Mouse (Mus musculus) hindbrain, embryonic 16.5 days (tissue): ENCODE measurements around the gene Lhx2. TPM values are rescaled to one million over a fixed set of nuclear protein-coding genes. Genes with fewer than 3 reads are reported as not detected.

ENCODE experiments used
- ATAC-seq: fragments of 200-750 bp; cut with Nextera tagmentation; 2 replicates; pipeline ENCODE4 v1.8.0; 2017; ENCODE audit warnings: moderate TSS enrichment, moderate library complexity
- H3K27ac ChIP-seq: fragments of 300-500 bp; sonication (generic); 2 replicates; pipeline ENCODE4 v1.5.1; 2014; ENCODE audit warnings: low read depth, mild to moderate bottlenecking, control low read depth, low read length, moderate library complexity
- H3K27me3 ChIP-seq: fragments of 300-500 bp; sonication (generic); replicated peaks from 2 replicates; pipeline ENCODE4 v1.6.1; 2014; ENCODE audit warnings: low read length; ENCODE audit not compliant: control insufficient read depth, insufficient read depth
- H3K36me3 ChIP-seq: fragments of 300-500 bp; sonication (generic); 2 replicates; pipeline ENCODE4 v1.6.1; 2014; ENCODE audit warnings: mild to moderate bottlenecking, low read length, moderate library complexity, mixed read lengths; ENCODE audit not compliant: control insufficient read depth, insufficient read depth
- H3K4me1 ChIP-seq: fragments of 300-500 bp; sonication (generic); 2 replicates; pipeline ENCODE4 v1.6.1; 2014; ENCODE audit warnings: low read depth, low read length; ENCODE audit not compliant: control insufficient read depth, insufficient read depth
- H3K4me2 ChIP-seq: fragments of 300-500 bp; sonication (generic); 2 replicates; pipeline ENCODE4 v1.6.1; 2014; ENCODE audit warnings: mild to moderate bottlenecking, low read length, control low read depth, moderate library complexity
- H3K4me3 ChIP-seq: fragments of 300-500 bp; sonication (generic); 2 replicates; pipeline ENCODE4 v1.5.1; 2014; ENCODE audit warnings: mild to moderate bottlenecking, low read length, control low read depth, moderate library complexity
- H3K9ac ChIP-seq: fragments of 300-500 bp; sonication (generic); 2 replicates; pipeline ENCODE4 v1.6.1; 2014; ENCODE audit warnings: low read depth, mild to moderate bottlenecking, control low read depth, low read length, moderate library complexity
- H3K9me3 ChIP-seq: fragments of 300-500 bp; sonication (generic); 2 replicates; pipeline ENCODE4 v1.6.1; 2014; ENCODE audit warnings: mild to moderate bottlenecking, low read length, moderate library complexity; ENCODE audit not compliant: control insufficient read depth
- WGBS: fragments of 180-500 bp; shearing (Covaris S2); extraction: QIAGEN DNeasy Blood & Tissue Kit; methylation state at CpG from one replicate; pipeline ENCODE4 v1.1.7; 2014; 5-methylcytosine and 5-hydroxymethylcytosine counted together
- polyA plus RNA-seq: library from polyadenylated mRNA; unstranded; fragments of >200 nt; fragmentation: Nextera tagmentation; extraction: Ambion mirVana; gene quantifications from 2 replicates; pipeline ENCODE4 v1.2.1, GENCODE M21; 2015

The Lhx2 gene
- polyA plus RNA-seq, 1 experiment from 2014 or later, result 6.8 TPM

DNA sequence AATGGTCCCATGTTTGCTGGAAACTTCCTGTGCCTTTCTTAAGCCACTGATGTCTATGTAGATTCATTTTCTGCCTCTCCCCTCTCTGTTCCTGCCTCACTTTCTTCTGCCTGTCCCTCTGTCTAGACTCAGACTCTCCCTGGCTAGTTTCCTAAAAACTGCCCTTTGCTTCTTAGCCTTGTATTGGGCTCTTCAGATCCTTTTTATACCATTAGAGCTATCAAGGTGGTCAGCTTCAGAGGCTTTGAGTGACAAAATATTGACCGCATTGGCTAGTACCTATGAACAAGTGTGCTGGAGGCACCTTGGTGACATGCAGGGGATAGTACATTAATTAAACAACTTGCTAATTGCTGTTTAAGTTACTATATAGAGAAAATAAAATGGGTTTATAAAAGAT lies 4.5 kb downstream of the Lhx2 start:
- ATAC-seq, result no peak
- Histone ChIP-seq H3K27me3 (peaks cover 50% of the 10 kb centered on the region), H3K36me3 (no peaks in the 10 kb centered on the region), H3K4me2 (no peak overlapping the region), H3K27ac (no peak overlapping the region), H3K4me1 (peaks cover 11% of the 10 kb centered on the region; the same call in 1 of the 2 replicates), H3K4me3 (no peak overlapping the region), H3K9me3 (no peaks in the 10 kb centered on the region), H3K9ac (no peak overlapping the region)
- 5% methylated on average over 1 of the region's 1 CpGs for WGBS

DNA sequence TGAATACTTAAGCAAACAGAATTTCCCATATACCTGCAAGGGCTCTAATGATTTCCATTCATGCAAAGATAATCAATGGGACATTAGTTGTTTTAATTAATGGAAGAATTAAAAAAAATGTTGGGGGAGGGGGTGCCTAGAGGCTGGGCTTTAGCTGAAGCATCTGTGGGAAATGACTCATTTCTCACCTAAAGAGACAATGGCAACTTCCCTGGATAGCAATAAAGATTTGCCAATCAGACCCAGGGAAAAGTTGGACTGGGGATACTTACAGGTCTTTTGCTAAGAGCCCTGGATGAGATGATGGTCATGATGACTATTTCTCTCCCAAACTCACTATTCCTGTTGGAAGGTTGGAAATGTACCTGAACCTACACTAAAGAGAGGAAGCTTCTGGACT lies 5.6 kb downstream of the Lhx2 start:
- Histone ChIP-seq H3K4me2 (no peak overlapping the region), H3K4me3 (no peak overlapping the region), H3K27ac (no peak overlapping the region), H3K9me3 (no peaks in the 10 kb centered on the region), H3K36me3 (no peaks in the 10 kb centered on the region), H3K4me1 (peaks cover 3% of the 10 kb centered on the region; the same call in 1 of the 2 replicates), H3K27me3 (peaks cover 60% of the 10 kb centered on the region), H3K9ac (no peak overlapping the region)
- ATAC-seq, result no peak

DNA sequence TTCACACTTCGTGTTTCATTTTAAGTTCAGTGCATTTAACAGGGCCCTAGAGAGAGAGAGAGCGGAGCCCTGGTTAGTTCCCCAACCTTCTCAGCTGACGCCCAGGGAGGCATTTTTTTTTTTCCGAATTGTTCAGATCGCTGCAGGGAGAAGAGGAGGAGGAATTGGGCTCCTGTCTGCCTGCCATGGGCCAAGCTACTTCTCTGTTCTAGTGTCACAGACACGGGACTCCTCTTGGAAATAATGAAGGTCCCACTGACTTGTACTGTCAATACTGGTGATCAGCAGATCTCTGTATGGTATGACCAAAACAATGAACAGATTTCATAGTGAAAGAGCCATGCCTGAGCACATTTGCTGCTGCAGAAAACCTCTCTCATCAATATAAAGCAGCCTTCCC lies 7.3 kb downstream of the Lhx2 start:
- no peaks in the 10 kb centered on the region for H3K36me3 ChIP-seq
- no peak overlapping the region for H3K9ac ChIP-seq
- no peak overlapping the region for H3K4me3 ChIP-seq
- WGBS, result 2% methylated on average over 6 of the region's 6 CpGs
- H3K9me3 ChIP-seq, result no peaks in the 10 kb centered on the region
- peaks cover 65% of the 10 kb centered on the region for H3K27me3 ChIP-seq
- peaks cover 15% of the 10 kb centered on the region for H3K4me1 ChIP-seq
- no peak overlapping the region for H3K27ac ChIP-seq
- ATAC-seq, result no peak
- H3K4me2 ChIP-seq, result no peak overlapping the region

DNA sequence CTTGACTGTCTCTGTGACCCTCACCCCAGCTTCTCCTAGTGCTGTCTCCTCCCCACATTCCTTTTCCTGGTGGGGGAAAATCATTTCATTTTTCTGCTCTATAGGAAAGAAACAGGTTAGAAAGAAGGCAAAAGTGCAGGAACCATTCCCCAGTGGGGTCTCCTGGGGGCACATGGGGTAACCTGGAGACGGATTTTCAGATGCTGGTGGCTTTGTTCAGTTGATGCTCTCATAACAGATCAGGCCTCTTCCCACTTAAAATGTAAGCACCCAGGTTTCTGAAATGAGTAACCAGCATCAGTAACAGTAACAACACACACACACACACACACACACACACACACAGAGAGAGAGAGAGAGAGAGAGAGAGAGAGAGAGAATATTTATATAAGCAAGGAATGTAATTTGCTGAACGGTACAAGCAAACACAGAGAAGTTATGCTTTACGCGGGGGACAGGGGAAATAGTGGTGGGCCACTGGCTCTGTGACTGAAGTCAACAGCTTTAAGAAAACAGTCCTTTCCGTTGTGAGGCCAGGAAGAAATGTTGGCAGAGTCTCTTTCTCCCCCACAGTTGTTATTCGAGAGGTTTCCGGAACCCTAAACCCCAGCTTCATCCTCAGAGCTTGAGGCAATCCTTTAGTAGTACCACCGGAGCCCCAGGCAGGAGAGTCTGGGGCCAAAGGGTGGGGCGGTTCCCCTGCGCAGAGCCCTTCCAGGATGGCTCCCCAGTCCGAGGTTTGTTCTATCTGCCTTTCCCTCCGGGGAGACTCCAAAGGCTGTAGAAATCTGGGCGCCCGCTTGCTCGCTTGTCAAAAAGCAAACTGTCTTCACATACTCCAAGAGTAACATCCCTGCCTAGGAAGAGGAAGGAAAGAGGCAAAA lies 8.0 kb downstream of the Lhx2 start:
- peak overlapping the region; percentile 59 for H3K4me2 ChIP-seq
- H3K4me3 ChIP-seq, result no peak overlapping the region
- ATAC-seq, result no peak
- 1% methylated on average over 15 of the region's 15 CpGs for WGBS
- H3K27me3 ChIP-seq, result peaks cover 68% of the 10 kb centered on the region
- H3K4me1 ChIP-seq, result peaks cover 21% of the 10 kb centered on the region
- no peak overlapping the region for H3K27ac ChIP-seq
- H3K36me3 ChIP-seq, result no peaks in the 10 kb centered on the region
- no peak overlapping the region for H3K9ac ChIP-seq
- H3K9me3 ChIP-seq, result no peaks in the 10 kb centered on the region

DNA sequence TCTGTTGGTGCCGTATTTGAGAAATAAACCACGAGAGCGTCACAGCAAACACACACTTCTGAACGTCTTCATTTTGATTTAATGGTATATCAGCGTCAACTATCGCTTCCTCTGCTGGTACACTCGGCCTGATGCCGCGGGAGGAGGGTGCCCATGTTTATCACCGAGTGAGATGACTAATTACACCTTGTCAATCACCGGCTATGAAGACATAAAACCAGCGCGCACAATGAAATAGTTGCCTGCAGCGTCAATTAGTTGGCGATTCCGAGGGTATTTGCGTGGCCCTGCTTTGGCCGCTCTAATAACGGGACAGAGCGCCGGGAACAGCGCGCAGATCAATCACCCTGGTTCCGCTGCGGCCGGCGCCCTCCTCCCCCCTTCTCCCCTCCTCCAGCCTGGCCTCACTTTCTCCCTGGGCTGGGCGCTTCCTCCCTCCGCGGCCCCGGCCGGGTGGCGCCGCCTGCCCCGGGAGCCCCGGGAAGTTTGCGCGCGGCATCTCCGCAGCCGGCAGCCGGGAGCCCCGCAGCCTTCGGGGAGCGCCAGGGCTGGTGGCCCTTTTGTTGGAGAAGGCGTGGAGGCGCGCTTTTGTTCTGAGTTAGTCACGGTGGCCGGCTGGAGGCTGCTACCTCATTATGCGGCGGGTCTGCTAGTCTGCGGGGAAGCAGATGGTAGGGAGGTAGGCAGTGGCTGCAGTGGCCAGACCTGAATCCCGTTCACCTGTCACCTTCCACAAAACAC lies 8.9 kb downstream of the Lhx2 start:
- no peaks in the 10 kb centered on the region for H3K36me3 ChIP-seq
- H3K4me3 ChIP-seq, result peak overlapping the region; percentile 37
- WGBS, result under 1% methylated on average over 53 of the region's 54 CpGs
- H3K27ac ChIP-seq, result peak overlapping the region; percentile 21; the same call in 1 of the 2 replicates
- H3K9me3 ChIP-seq, result no peaks in the 10 kb centered on the region
- H3K4me1 ChIP-seq, result peaks cover 21% of the 10 kb centered on the region
- peak overlapping the region; percentile 41 for H3K9ac ChIP-seq
- H3K27me3 ChIP-seq, result peaks cover 72% of the 10 kb centered on the region
- H3K4me2 ChIP-seq, result peak overlapping the region; percentile 59
- no peak for ATAC-seq

DNA sequence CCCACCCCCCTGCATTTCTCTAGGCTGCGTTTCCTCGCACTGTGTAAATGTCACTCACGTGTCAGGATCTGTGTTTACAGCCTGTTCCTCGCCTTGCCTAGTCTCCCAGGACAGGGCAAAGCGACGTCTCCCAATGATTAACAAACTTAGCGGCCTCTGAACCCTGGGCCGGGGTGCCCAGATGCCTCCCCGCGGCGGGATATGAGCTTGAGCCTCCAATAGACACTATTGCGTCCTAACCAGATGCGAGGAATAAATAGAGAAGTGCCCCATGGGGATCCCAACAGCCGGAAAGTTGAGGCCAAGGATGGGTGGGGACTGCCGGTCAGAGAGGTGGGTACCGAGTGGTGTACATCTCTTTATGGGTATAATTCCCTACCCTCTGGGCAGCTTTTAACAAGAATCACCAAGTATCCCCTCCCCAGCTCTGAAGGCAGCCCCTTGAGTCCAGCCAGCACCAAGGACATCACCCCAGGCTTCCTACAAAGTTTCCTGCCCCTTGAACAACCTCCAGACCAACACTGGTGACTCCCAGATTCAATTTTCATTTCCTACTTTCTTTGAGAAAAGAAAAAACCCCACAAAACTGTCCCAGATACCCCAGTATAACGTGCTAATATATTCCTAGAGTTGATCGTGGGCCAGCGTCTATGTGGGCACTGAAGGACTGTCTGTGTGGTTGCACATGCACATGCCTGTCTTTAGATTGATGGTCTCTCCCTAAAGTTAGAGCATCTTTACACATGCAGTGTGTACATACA lies 9.8 kb downstream of the Lhx2 start:
- Histone ChIP-seq H3K27me3 (peaks cover 73% of the 10 kb centered on the region), H3K9ac (no peak overlapping the region)
- no peak for ATAC-seq

DNA sequence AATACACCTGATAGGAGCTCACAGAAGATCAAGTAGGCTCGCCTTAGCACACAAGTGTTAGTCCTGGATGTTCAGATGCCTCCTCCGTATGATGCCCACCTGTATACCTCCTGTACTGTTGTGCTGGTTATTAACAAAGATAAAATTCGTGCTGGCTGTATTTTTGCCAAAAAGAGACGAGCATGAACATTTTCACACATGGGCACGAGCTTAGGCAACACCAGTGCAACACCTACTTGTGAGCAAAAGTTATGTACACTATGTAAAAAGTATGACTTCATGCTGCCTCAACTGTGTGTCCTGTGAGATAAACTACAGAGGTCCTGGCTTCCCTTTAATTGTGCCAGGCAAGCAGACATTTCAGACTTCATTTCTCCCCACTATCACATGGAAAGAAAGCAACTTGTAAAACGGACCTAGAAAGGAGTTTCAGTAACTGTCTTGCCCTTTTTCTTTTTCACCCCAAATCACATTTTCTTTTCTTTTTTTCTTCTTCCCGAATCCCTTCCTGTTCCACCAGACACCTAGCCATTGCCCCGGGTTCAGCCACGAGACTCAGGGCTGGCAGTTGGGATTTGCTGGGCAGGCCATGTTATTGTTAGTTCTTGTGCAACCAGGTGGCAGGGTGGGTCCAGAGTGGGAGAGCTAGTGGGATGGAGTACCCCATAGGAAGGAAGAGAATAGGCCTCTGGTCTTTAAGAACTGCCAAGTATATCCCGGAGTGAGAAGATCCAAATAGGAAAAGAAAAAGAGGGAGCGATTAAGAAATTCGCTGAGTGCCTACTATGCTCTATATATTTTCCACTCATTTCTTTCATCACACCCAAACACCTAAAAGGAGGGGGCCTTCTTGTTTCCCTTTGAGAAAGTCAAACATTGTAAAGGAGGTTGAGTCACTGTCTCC lies 10.6 kb downstream of the Lhx2 start:
- Histone ChIP-seq H3K36me3 (no peaks in the 10 kb centered on the region), H3K9ac (no peak overlapping the region), H3K27me3 (peaks cover 72% of the 10 kb centered on the region), H3K4me3 (no peak overlapping the region; the same call in 1 of the 2 replicates), H3K4me2 (peak overlapping the region; percentile 81), H3K9me3 (no peaks in the 10 kb centered on the region), H3K27ac (no peak overlapping the region), H3K4me1 (peaks cover 21% of the 10 kb centered on the region)
- no peak for ATAC-seq
- 3% methylated on average over 12 of the region's 12 CpGs for WGBS

More for the DNA sequence above, 9.8 kb downstream of the Lhx2 start:
- Histone ChIP-seq H3K36me3 (no peaks in the 10 kb centered on the region), H3K4me2 (no peak overlapping the region; the same call in 1 of the 2 replicates), H3K4me1 (peaks cover 21% of the 10 kb centered on the region), H3K9me3 (no peaks in the 10 kb centered on the region), H3K4me3 (no peak overlapping the region; the same call in 1 of the 2 replicates), H3K27ac (no peak overlapping the region)
- WGBS, result under 1% methylated on average over 19 of the region's 19 CpGs

DNA sequence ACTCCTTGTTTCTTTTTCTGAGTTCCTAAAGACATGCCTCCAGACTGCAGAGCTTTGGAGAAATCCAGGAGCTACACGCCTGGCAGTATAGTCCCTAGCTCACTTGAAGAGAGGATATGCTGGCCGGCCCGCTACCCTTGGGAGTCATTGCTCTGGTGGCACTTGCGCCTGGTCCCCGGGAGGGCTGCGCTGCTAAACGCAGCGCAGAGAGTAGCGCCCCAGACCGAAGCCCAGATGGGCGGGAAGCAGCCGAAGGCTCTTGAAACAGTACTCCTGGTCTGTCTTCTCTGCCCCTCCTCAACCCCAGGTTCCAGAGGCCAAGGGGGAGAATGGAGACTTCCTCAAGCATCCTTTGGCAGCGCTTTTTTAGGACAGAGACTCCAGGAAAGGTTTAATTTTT lies 11.3 kb downstream of the Lhx2 start:
- Histone ChIP-seq H3K4me1 (peaks cover 21% of the 10 kb centered on the region), H3K9ac (no peak overlapping the region), H3K9me3 (no peaks in the 10 kb centered on the region), H3K27ac (no peak overlapping the region), H3K36me3 (no peaks in the 10 kb centered on the region), H3K27me3 (peaks cover 66% of the 10 kb centered on the region), H3K4me3 (peak overlapping the region; percentile 46), H3K4me2 (peak overlapping the region; percentile 81)
- ATAC-seq, result no peak
- under 1% methylated on average over 13 of the region's 13 CpGs for WGBS
